Mouse (Mus musculus): ENCODE results near the gene Tenm3. TPM values are rescaled to one million over a fixed set of nuclear protein-coding genes. Genes with fewer than 3 reads are reported as not detected.
A peak's percentile ranks its signal among the peaks of the same experiment; 100 is the strongest.

Tenm3 gene
- polyA plus RNA-seq, 2 experiments = 2.2 to 3.1 TPM

GRCm38 (mm10) chr8:48540894-48541293 is 302.9 kb downstream of the Tenm3 start:
- no peaks in the 10 kb centered on the region for H3K9me3 ChIP-seq (ENCODE audit: control insufficient read depth, low read length)
- TF ChIP-seq EP300 (IDR thresholded peaks at IDR 0.05; ENCODE audit: low read depth) (no peak), CTCF (IDR thresholded peaks at IDR 0.05; ENCODE audit: low read depth) (no peak)
- ATAC-seq (ENCODE audit: insufficient read depth) (no peak), DNase-seq (ENCODE audit: low read depth in 3 of 3, low spot score in 3 of 3) (no peak)
- no peak overlapping the region for H3K4me3 ChIP-seq (ENCODE audit: insufficient read depth in 1 of 2, low read depth in 2 of 2, low read length in 2 of 2)
- 67% methylated on average over 8 of the region's 8 CpGs for WGBS (ENCODE audit: insufficient replicate concordance)
- H3K4me1 ChIP-seq (replicated peaks; ENCODE audit: control insufficient read depth in 2 of 2, insufficient read depth in 2 of 2, low read length in 1 of 2) = peaks cover 0 to 2% of the 10 kb centered on the region in 2 experiments; a peak in 1 of 4 replicates
- no peaks in the 10 kb centered on the region for H3K27me3 ChIP-seq (ENCODE audit: control insufficient read depth, insufficient read depth, low read length)
- no peak overlapping the region for H3K4me2 ChIP-seq (ENCODE audit: low read depth)
- H3K9ac ChIP-seq (replicated peaks) = no peak overlapping the region
- H3K27ac ChIP-seq = no peak overlapping the region
- no peaks in the 10 kb centered on the region for H3K36me3 ChIP-seq (replicated peaks; ENCODE audit: control insufficient read depth, insufficient read depth, low read depth)

GRCm38 (mm10) chr8:48535833-48536232 is 307.9 kb downstream of the Tenm3 start:
- H3K4me3 ChIP-seq (ENCODE audit: insufficient read depth in 1 of 2, low read depth in 2 of 2, low read length in 2 of 2) = no peak overlapping the region
- H3K9me3 ChIP-seq (ENCODE audit: control insufficient read depth, low read length) = no peaks in the 10 kb centered on the region
- H3K4me2 ChIP-seq (ENCODE audit: low read depth) = no peak overlapping the region
- peak; percentile 56 for ATAC-seq (ENCODE audit: insufficient read depth)
- no peak overlapping the region for H3K9ac ChIP-seq (replicated peaks)
- H3K27me3 ChIP-seq (ENCODE audit: control insufficient read depth, insufficient read depth, low read length) = no peaks in the 10 kb centered on the region
- no peaks in the 10 kb centered on the region for H3K36me3 ChIP-seq (replicated peaks; ENCODE audit: control insufficient read depth, insufficient read depth, low read depth)
- 72% methylated on average over 3 of the region's 3 CpGs for WGBS (ENCODE audit: insufficient replicate concordance)
- peaks cover 0 to 2% of the 10 kb centered on the region in 2 experiments; a peak in 1 of 4 replicates for H3K4me1 ChIP-seq (replicated peaks; ENCODE audit: control insufficient read depth in 2 of 2, insufficient read depth in 2 of 2, low read length in 1 of 2)
- TF ChIP-seq CTCF (IDR thresholded peaks at IDR 0.05; ENCODE audit: low read depth) = no peak
- no peak for TF ChIP-seq EP300 (IDR thresholded peaks at IDR 0.05; ENCODE audit: low read depth)
- DNase-seq (ENCODE audit: low read depth in 3 of 3, low spot score in 3 of 3) = peak in 2 of 3 experiments; percentile 6 to 12
- H3K27ac ChIP-seq = no peak overlapping the region

GRCm38 (mm10) chr8:48531795-48532194 is 312.0 kb downstream of the Tenm3 start:
- no peaks in the 10 kb centered on the region for H3K9me3 ChIP-seq (ENCODE audit: control insufficient read depth, low read length)
- no peak overlapping the region for H3K4me3 ChIP-seq (ENCODE audit: insufficient read depth in 1 of 2, low read depth in 2 of 2, low read length in 2 of 2)
- H3K27ac ChIP-seq = no peak overlapping the region
- DNase-seq (ENCODE audit: low read depth in 3 of 3, low spot score in 3 of 3) (no peak), ATAC-seq (ENCODE audit: insufficient read depth) (no peak)
- no peak overlapping the region for H3K4me2 ChIP-seq (ENCODE audit: low read depth)
- H3K27me3 ChIP-seq (ENCODE audit: control insufficient read depth, insufficient read depth, low read length) = no peaks in the 10 kb centered on the region
- H3K9ac ChIP-seq (replicated peaks) = no peak overlapping the region
- H3K4me1 ChIP-seq (replicated peaks; ENCODE audit: control insufficient read depth in 2 of 2, insufficient read depth in 2 of 2, low read length in 1 of 2) = peaks cover 0 to under 1% of the 10 kb centered on the region in 2 experiments; a peak in 1 of 4 replicates
- no peaks in the 10 kb centered on the region for H3K36me3 ChIP-seq (replicated peaks; ENCODE audit: control insufficient read depth, insufficient read depth, low read depth)
- TF ChIP-seq CTCF (IDR thresholded peaks at IDR 0.05; ENCODE audit: low read depth) = no peak
- TF ChIP-seq EP300 (IDR thresholded peaks at IDR 0.05; ENCODE audit: low read depth) = no peak
- 37% methylated on average over 5 of the region's 5 CpGs for WGBS (ENCODE audit: insufficient replicate concordance)

- H3K4me1 ChIP-seq (replicated peaks; ENCODE audit: control insufficient read depth in 2 of 2, insufficient read depth in 2 of 2, low read length in 1 of 2) = no peaks in the 10 kb centered on the region
- no peak overlapping the region for H3K9ac ChIP-seq (replicated peaks)
- no peak overlapping the region for H3K27ac ChIP-seq
- H3K4me3 ChIP-seq (ENCODE audit: insufficient read depth in 1 of 2, low read depth in 2 of 2, low read length in 2 of 2) = no peak overlapping the region
- no peaks in the 10 kb centered on the region for H3K36me3 ChIP-seq (replicated peaks; ENCODE audit: control insufficient read depth, insufficient read depth, low read depth)
- H3K4me2 ChIP-seq (ENCODE audit: low read depth) = no peak overlapping the region
- H3K27me3 ChIP-seq (ENCODE audit: control insufficient read depth, insufficient read depth, low read length) = no peaks in the 10 kb centered on the region
- ATAC-seq (ENCODE audit: insufficient read depth) = no peak
- TF ChIP-seq EP300 (IDR thresholded peaks at IDR 0.05; ENCODE audit: low read depth) = no peak
- TF ChIP-seq CTCF (IDR thresholded peaks at IDR 0.05; ENCODE audit: low read depth) = no peak
- DNase-seq (ENCODE audit: low read depth in 3 of 3, low spot score in 3 of 3) = no peak
- WGBS (ENCODE audit: insufficient replicate concordance) = 67% methylated on average over 11 of the region's 11 CpGs
- no peaks in the 10 kb centered on the region for H3K9me3 ChIP-seq (ENCODE audit: control insufficient read depth, low read length)
These were observed 312.7 kb downstream of the Tenm3 start for GRCm38 (mm10) chr8:48530916-48531570.

- Histone ChIP-seq H3K9ac (replicated peaks) (no peak overlapping the region), H3K36me3 (replicated peaks; ENCODE audit: control insufficient read depth, insufficient read depth, low read depth) (no peaks in the 10 kb centered on the region), H3K4me3 (ENCODE audit: insufficient read depth in 1 of 2, low read depth in 2 of 2, low read length in 2 of 2) (no peak overlapping the region), H3K4me2 (ENCODE audit: low read depth) (no peak overlapping the region), H3K4me1 (replicated peaks; ENCODE audit: control insufficient read depth in 2 of 2, insufficient read depth in 2 of 2, low read length in 1 of 2) (no peaks in the 10 kb centered on the region), H3K27me3 (ENCODE audit: control insufficient read depth, insufficient read depth, low read length) (no peaks in the 10 kb centered on the region), H3K9me3 (ENCODE audit: control insufficient read depth, low read length) (no peaks in the 10 kb centered on the region), H3K27ac (no peak overlapping the region)
- DNase-seq (ENCODE audit: low read depth in 3 of 3, low spot score in 3 of 3) (no peak), ATAC-seq (ENCODE audit: insufficient read depth) (no peak)
- TF ChIP-seq CTCF (IDR thresholded peaks at IDR 0.05; ENCODE audit: low read depth) (no peak), EP300 (IDR thresholded peaks at IDR 0.05; ENCODE audit: low read depth) (no peak)
- WGBS (ENCODE audit: insufficient replicate concordance) = 16% methylated on average over 6 of the region's 6 CpGs
These were observed 316.3 kb downstream of the Tenm3 start for GRCm38 (mm10) chr8:48527418-48527817.
